Mouse (Mus musculus) hindbrain, embryonic 13.5 days (tissue): ENCODE data around the gene Sco2. TPM values are rescaled to one million over a fixed set of nuclear protein-coding genes. Genes with fewer than 3 reads are reported as not detected.
A peak's percentile ranks its signal among the peaks of the same experiment; 100 is the strongest.

ENCODE experiments used
- ATAC-seq: fragments of 200-750 bp; cut with Nextera tagmentation; 2 replicates; pipeline ENCODE4 v1.8.0; 2017; ENCODE audit warnings: moderate TSS enrichment; ENCODE audit not compliant: low FRiP score
- H3K27ac ChIP-seq: fragments of 300-500 bp; sonication (generic); 2 replicates; pipeline ENCODE4 v1.5.1; 2015; ENCODE audit warnings: inconsistent platforms, mild to moderate bottlenecking, moderate library complexity
- H3K27me3 ChIP-seq: fragments of 300-500 bp; sonication (generic); 2 replicates; pipeline ENCODE4 v1.6.1; 2015; ENCODE audit warnings: mild to moderate bottlenecking, inconsistent platforms
- H3K36me3 ChIP-seq: fragments of 300-500 bp; sonication (generic); 2 replicates; pipeline ENCODE4 v1.6.1; 2015; ENCODE audit warnings: mild to moderate bottlenecking, inconsistent platforms
- H3K4me1 ChIP-seq: fragments of 300-500 bp; sonication (generic); replicated peaks from 2 replicates; pipeline ENCODE4 v1.6.1; 2015; ENCODE audit warnings: inconsistent platforms
- H3K4me2 ChIP-seq: fragments of 300-500 bp; sonication (generic); 2 replicates; pipeline ENCODE4 v1.6.1; 2015; ENCODE audit warnings: inconsistent platforms, mild to moderate bottlenecking, moderate library complexity
- H3K4me3 ChIP-seq: fragments of 300-500 bp; sonication (generic); 2 replicates; pipeline ENCODE4 v1.5.1; 2015; ENCODE audit warnings: mild to moderate bottlenecking, inconsistent platforms
- H3K9ac ChIP-seq: fragments of 300-500 bp; sonication (generic); 2 replicates; pipeline ENCODE4 v1.6.1; 2015; ENCODE audit warnings: mild to moderate bottlenecking, inconsistent platforms
- H3K9me3 ChIP-seq: fragments of 300-500 bp; sonication (generic); 2 replicates; pipeline ENCODE4 v1.6.1; 2016; ENCODE audit warnings: inconsistent platforms
- WGBS: fragments of 180-500 bp; shearing (Covaris S2); methylation state at CpG from one replicate; pipeline ENCODE4 v1.1.7; 2015; 5-methylcytosine and 5-hydroxymethylcytosine counted together
- polyA plus RNA-seq: library from polyadenylated mRNA; unstranded; fragments of >200 nt; fragmentation: Nextera tagmentation; extraction: Ambion mirVana; gene quantifications from 2 replicates; pipeline ENCODE4 v1.2.1, GENCODE M21; 2015

Gene Sco2
- polyA plus RNA-seq, 1 experiment from 2014 or later = 10.9 TPM

- Histone ChIP-seq H3K9me3 (no peaks in the 10 kb centered on the region), H3K4me2 (no peak overlapping the region), H3K4me1 (no peaks in the 10 kb centered on the region), H3K27me3 (no peaks in the 10 kb centered on the region), H3K36me3 (peaks cover 98% of the 10 kb centered on the region), H3K9ac (no peak overlapping the region), H3K27ac (no peak overlapping the region), H3K4me3 (no peak overlapping the region)
- ATAC-seq = no peak
- 96% methylated on average over 4 of the region's 4 CpGs for WGBS
Observed at GRCm38 (mm10) chr15:89365141-89365551, 8.5 kb downstream of the Sco2 start.

DNA sequence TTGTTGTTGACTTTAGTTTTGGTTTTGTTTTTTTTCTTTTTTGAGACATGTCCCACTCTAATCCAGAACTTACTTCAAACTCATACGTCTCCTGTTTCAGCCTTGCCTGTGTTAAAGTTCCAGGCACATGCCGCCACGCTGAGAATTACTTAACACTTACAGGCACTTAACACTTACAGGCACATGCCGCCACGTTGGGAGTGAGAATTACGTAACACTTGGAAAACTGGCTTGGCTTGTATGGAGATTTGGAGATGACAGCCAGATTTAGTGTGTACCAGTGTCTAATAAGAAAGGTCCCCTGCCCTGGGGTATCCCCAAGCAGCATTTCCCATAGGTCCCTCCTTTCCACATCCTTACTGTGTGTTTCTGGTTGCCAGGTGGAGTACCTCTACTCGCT lies 10.6 kb downstream of the Sco2 start:
- H3K9ac ChIP-seq = no peak overlapping the region
- ATAC-seq = no peak
- no peaks in the 10 kb centered on the region for H3K27me3 ChIP-seq
- H3K4me3 ChIP-seq = no peak overlapping the region
- H3K4me1 ChIP-seq = peaks cover 12% of the 10 kb centered on the region
- no peak overlapping the region for H3K4me2 ChIP-seq
- H3K27ac ChIP-seq = no peak overlapping the region
- no peaks in the 10 kb centered on the region for H3K9me3 ChIP-seq
- 97% methylated on average over 7 of the region's 7 CpGs for WGBS
- H3K36me3 ChIP-seq = peaks cover 80% of the 10 kb centered on the region

DNA sequence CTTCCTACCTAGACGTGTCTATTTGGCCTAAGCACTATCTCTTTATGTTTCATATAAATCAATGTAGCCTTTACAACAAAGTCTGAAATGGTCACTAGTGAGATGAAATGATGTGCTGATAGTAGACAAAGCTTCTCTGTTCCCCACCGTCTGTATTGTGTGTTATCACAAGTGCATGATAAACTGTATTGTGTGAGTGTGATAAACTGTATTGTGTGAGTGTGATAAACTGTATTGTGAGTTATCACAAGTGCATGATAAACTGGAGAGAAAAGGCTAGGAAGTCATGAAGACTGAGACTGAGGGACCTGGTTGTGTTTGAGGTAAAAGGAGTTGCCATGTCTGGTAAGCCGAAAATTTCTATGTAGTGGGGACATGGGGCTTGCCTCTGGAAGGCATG lies 14.9 kb downstream of the Sco2 start:
- 88% methylated on average over 3 of the region's 3 CpGs for WGBS
- Histone ChIP-seq H3K9ac (no peak overlapping the region), H3K4me1 (peaks cover 42% of the 10 kb centered on the region), H3K4me3 (no peak overlapping the region), H3K9me3 (no peaks in the 10 kb centered on the region), H3K36me3 (peaks cover 39% of the 10 kb centered on the region), H3K27me3 (no peaks in the 10 kb centered on the region), H3K27ac (no peak overlapping the region), H3K4me2 (no peak overlapping the region)
- no peak for ATAC-seq

- peak overlapping the region; percentile 81 for H3K27ac ChIP-seq
- peak; percentile 13; the same call in 1 of the 2 replicates for ATAC-seq
- WGBS = under 1% methylated on average over 15 of the region's 15 CpGs
- peaks cover 41% of the 10 kb centered on the region for H3K36me3 ChIP-seq
- H3K4me3 ChIP-seq = peak overlapping the region; percentile 67
- no peaks in the 10 kb centered on the region for H3K27me3 ChIP-seq
- peak overlapping the region; percentile 83 for H3K9ac ChIP-seq
- peak overlapping the region; percentile 87 for H3K4me2 ChIP-seq
- H3K9me3 ChIP-seq = no peaks in the 10 kb centered on the region
- H3K4me1 ChIP-seq = peaks cover 42% of the 10 kb centered on the region
Observed at GRCm38 (mm10) chr15:89356372-89356771, 17.3 kb downstream of the Sco2 start.

- peak; percentile 94 for ATAC-seq
- H3K9ac ChIP-seq = peak within 1 kb of the TSS; percentile 83
- peak within 1 kb of the TSS; percentile 67 for H3K4me3 ChIP-seq
- no peaks in the 10 kb centered on the region for H3K27me3 ChIP-seq
- H3K36me3 ChIP-seq = peaks cover 41% of the 10 kb centered on the region
- H3K27ac ChIP-seq = peak within 1 kb of the TSS; percentile 81
- H3K9me3 ChIP-seq = no peaks in the 10 kb centered on the region
- WGBS = under 1% methylated on average over 60 of the region's 64 CpGs
- H3K4me1 ChIP-seq = peaks cover 42% of the 10 kb centered on the region
- H3K4me2 ChIP-seq = peak within 1 kb of the TSS; percentile 87
Observed at GRCm38 (mm10) chr15:89355241-89356187, 18.1 kb downstream of the Sco2 start, which contains the start of the genes Lmf2 and Ncaph2. TSS of gene Lmf2 (minus strand) at chr15:89355659. TSS of gene Ncaph2 (plus strand) at chr15:89355719.

GRCm38 (mm10) chr15:89354455-89354854 lies 19.2 kb downstream of the Sco2 start:
- peak overlapping the region; percentile 67 for H3K4me3 ChIP-seq
- H3K9me3 ChIP-seq = no peaks in the 10 kb centered on the region
- H3K27me3 ChIP-seq = no peaks in the 10 kb centered on the region
- H3K9ac ChIP-seq = peak overlapping the region; percentile 83
- ATAC-seq = no peak
- H3K4me1 ChIP-seq = peaks cover 42% of the 10 kb centered on the region
- no peak overlapping the region for H3K27ac ChIP-seq
- peaks cover 41% of the 10 kb centered on the region for H3K36me3 ChIP-seq
- H3K4me2 ChIP-seq = peak overlapping the region; percentile 61
- 90% methylated on average over 7 of the region's 7 CpGs for WGBS

DNA sequence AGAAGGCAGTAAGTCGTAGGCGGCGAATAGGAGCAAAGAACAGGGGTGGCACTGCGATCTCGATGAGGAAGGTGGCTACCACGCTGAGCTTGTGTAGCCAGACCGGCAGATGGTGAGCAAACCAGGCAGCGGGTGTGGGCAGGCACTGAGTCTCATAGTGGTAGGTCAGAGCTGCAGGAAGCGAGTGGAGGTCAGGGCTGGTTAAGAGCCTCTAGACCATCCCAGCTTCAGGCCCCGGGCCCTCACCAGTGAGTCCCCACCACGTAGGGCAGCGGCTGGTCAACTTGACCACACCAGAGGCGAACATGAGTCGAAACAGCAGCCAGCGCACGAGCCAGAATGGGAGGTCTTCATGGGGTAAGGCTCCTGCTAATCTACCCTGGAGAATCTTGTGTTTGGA lies 19.8 kb downstream of the Sco2 start:
- Histone ChIP-seq H3K27me3 (no peaks in the 10 kb centered on the region), H3K4me2 (0 out of 2 replicates have a peak overlapping the region, but pooled peaks have one; percentile 61), H3K27ac (no peak overlapping the region), H3K36me3 (peaks cover 41% of the 10 kb centered on the region), H3K4me3 (0 out of 2 replicates have a peak overlapping the region, but pooled peaks have one; percentile 67), H3K4me1 (peaks cover 38% of the 10 kb centered on the region), H3K9me3 (no peaks in the 10 kb centered on the region), H3K9ac (0 out of 2 replicates have a peak overlapping the region, but pooled peaks have one; percentile 83)
- ATAC-seq = no peak
- WGBS = 95% methylated on average over 16 of the region's 16 CpGs

GRCm38 (mm10) chr15:89352795-89353194 lies 20.9 kb downstream of the Sco2 start:
- WGBS = 94% methylated on average over 12 of the region's 12 CpGs
- H3K4me3 ChIP-seq = no peak overlapping the region
- no peak overlapping the region for H3K4me2 ChIP-seq
- H3K27me3 ChIP-seq = no peaks in the 10 kb centered on the region
- H3K9me3 ChIP-seq = no peaks in the 10 kb centered on the region
- H3K36me3 ChIP-seq = peaks cover 41% of the 10 kb centered on the region
- ATAC-seq = no peak
- no peak overlapping the region for H3K27ac ChIP-seq
- H3K9ac ChIP-seq = no peak overlapping the region
- peaks cover 28% of the 10 kb centered on the region for H3K4me1 ChIP-seq

DNA sequence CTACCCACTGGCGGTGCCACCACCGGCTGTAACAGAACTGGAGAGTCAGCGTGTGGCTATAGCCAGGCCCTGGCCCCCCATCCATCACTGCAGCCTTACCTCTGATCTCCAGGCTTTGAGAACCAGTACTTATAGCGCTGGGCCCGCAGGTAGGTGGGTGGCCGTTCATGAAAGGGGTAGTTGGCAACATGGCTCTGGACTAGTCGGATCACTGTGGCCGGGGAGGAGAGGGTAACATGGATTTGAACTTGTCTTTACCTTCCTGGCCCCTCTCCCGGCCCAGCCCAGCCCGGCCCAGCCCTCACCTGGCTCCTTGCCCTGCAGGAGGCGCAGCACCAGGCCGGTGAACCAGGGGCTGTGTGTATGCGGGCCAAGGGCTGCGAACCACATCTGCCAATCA lies 21.6 kb downstream of the Sco2 start:
- WGBS = 97% methylated on average over 14 of the region's 14 CpGs

GRCm38 (mm10) chr15:89351302-89351701 lies 22.3 kb downstream of the Sco2 start:
- H3K4me3 ChIP-seq = no peak overlapping the region
- no peak overlapping the region for H3K27ac ChIP-seq
- ATAC-seq = no peak
- H3K36me3 ChIP-seq = peaks cover 41% of the 10 kb centered on the region
- peaks cover 14% of the 10 kb centered on the region for H3K4me1 ChIP-seq
- WGBS = 93% methylated on average over 15 of the region's 15 CpGs
- H3K9ac ChIP-seq = no peak overlapping the region
- no peaks in the 10 kb centered on the region for H3K27me3 ChIP-seq
- no peaks in the 10 kb centered on the region for H3K9me3 ChIP-seq
- no peak overlapping the region for H3K4me2 ChIP-seq

More for the DNA sequence above, 21.6 kb downstream of the Sco2 start:
- ATAC-seq = no peak
- peaks cover 41% of the 10 kb centered on the region for H3K36me3 ChIP-seq
- H3K4me1 ChIP-seq = peaks cover 22% of the 10 kb centered on the region
- no peak overlapping the region for H3K27ac ChIP-seq
- H3K9me3 ChIP-seq = no peaks in the 10 kb centered on the region
- H3K9ac ChIP-seq = no peak overlapping the region
- H3K4me2 ChIP-seq = no peak overlapping the region
- H3K27me3 ChIP-seq = no peaks in the 10 kb centered on the region
- H3K4me3 ChIP-seq = no peak overlapping the region

DNA sequence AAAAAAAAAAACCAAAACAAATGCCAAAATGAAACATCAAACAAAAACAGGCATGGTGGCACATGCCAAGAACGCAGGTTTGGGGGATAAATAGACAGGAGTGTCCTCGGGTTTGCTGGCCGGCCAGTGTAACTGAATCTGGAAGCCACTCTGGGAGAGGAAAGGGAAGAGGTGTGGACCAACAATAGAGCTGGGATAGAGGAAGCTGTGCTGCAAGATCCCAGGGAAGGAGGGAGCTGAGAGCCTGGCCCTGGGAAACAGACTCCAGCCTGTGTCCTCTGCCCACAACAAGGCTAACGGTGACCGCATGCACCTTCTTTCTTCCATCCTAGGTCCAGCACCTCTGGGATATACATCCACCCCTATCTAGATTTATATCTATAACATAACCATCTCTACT lies 23.2 kb downstream of the Sco2 start:
- ATAC-seq = no peak
- Histone ChIP-seq H3K27me3 (no peaks in the 10 kb centered on the region), H3K36me3 (peaks cover 41% of the 10 kb centered on the region), H3K4me3 (no peak overlapping the region), H3K4me1 (peaks cover 13% of the 10 kb centered on the region), H3K9ac (no peak overlapping the region), H3K27ac (no peak overlapping the region), H3K9me3 (no peaks in the 10 kb centered on the region), H3K4me2 (no peak overlapping the region)
- 83% methylated on average over 5 of the region's 5 CpGs for WGBS

DNA sequence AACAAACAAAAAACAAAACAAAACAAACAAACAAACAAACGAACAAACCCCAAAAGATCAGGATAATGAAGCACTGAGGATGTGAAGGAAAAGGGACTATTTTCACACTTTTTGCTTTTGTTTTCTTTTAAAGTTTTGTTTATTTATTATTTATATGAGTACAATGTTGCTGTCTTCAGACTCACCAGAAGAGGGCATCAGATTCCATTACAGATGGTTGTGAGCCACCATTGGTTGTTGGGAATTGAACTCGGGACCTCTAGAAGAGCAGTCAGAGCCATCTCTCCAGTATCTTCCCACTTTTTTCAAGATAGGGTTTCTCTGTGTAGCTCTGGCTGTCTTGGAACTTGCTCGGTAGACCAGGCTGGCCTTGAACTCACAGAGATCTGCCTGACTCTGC lies 30.3 kb downstream of the Sco2 start:
- Histone ChIP-seq H3K9me3 (no peaks in the 10 kb centered on the region), H3K4me3 (no peak overlapping the region), H3K9ac (no peak overlapping the region), H3K27me3 (no peaks in the 10 kb centered on the region), H3K4me2 (no peak overlapping the region), H3K36me3 (no peaks in the 10 kb centered on the region), H3K4me1 (no peaks in the 10 kb centered on the region), H3K27ac (no peak overlapping the region)
- 83% methylated on average over 3 of the region's 3 CpGs for WGBS
- ATAC-seq = no peak
